Mouse (Mus musculus) forebrain, embryonic 13.5 days (tissue): ENCODE data around the gene C2cd4d. TPM values are rescaled to one million over a fixed set of nuclear protein-coding genes. Genes with fewer than 3 reads are reported as not detected.

Experiments
- polyA plus RNA-seq: library from polyadenylated mRNA; unstranded; fragments of >200 nt; fragmentation: Nextera tagmentation; extraction: Ambion mirVana; gene quantifications from 2 replicates; pipeline ENCODE4 v1.2.1, GENCODE M21; 2015

The C2cd4d gene
- polyA plus RNA-seq, 1 experiment from 2014 or later = 0.87 TPM

Other genes starting within 250 kb of the C2cd4d start
- gene Gm10696, start 184.2 kb upstream of the C2cd4d start, polyA plus RNA-seq = not detected in 2 replicates
- not detected in 2 replicates for gene Gm5286, start 165.7 kb upstream of the C2cd4d start, polyA plus RNA-seq
- not detected in 2 replicates for gene Gm4778, start 98.4 kb upstream of the C2cd4d start, polyA plus RNA-seq
- gene Them4, start 52.3 kb upstream of the C2cd4d start, polyA plus RNA-seq = 19.8 and 22.5 TPM in 2 replicates
- gene Them5, start 20.3 kb upstream of the C2cd4d start, polyA plus RNA-seq = 0.66 and 0.79 TPM in 2 replicates
- 1.7 and 2.1 TPM in 2 replicates for gene Rorc, start 10.4 kb downstream of the C2cd4d start, polyA plus RNA-seq
- 0.74 and 0.81 TPM in 2 replicates for gene Lingo4, start 36.1 kb downstream of the C2cd4d start, polyA plus RNA-seq
- gene Tdrkh, start 50.8 kb downstream of the C2cd4d start, polyA plus RNA-seq = 66.4 and 69.5 TPM in 2 replicates
- gene Mrpl9, start 80.9 kb downstream of the C2cd4d start, polyA plus RNA-seq = 62.8 and 62.9 TPM in 2 replicates
- 1.2 and 1.4 TPM in 2 replicates for gene Oaz3, start 81.5 kb downstream of the C2cd4d start, polyA plus RNA-seq
- 320 and 332 TPM in 2 replicates for gene Celf3, start 115.9 kb downstream of the C2cd4d start, polyA plus RNA-seq
- 20.2 and 22.8 TPM in 2 replicates for gene Riiad1, start 117.9 kb downstream of the C2cd4d start, polyA plus RNA-seq
- 64.9 and 69.0 TPM in 2 replicates for gene Snx27, start 220.3 kb downstream of the C2cd4d start, polyA plus RNA-seq